Mouse (Mus musculus) cerebellum, postnatal 10 days (tissue): ENCODE measurements around the gene Spata6.
A peak's percentile ranks its signal among the peaks of the same experiment; 100 is the strongest.

Source experiments
- DNase-seq, 2 experiments: peaks; one replicate each; pipeline ENCODE4 v3.0.0; 2021; ENCODE audit warnings: mixed read lengths in 2 of 2

Spata6 gene

GRCm38 (mm10) chr4:111719776-111720661 is at the start of gene Spata6:
Gene Spata6 (plus strand): TSS chr4:111719984.
- DNase-seq = peak; percentile 80 to 85

- no peak for DNase-seq
Measured at GRCm38 (mm10) chr4:111670566-111671421, 49.0 kb upstream of the Spata6 start.

GRCm38 (mm10) chr4:111671440-111671839 is 48.3 kb upstream of the Spata6 start:
- DNase-seq = no peak

- DNase-seq = peak; percentile 20 to 48
Measured at GRCm38 (mm10) chr4:111673904-111674303, 45.9 kb upstream of the Spata6 start.

GRCm38 (mm10) chr4:111681926-111682325 is 37.9 kb upstream of the Spata6 start:
- peak in 1 of 2 experiments; percentile 12 for DNase-seq

- no peak for DNase-seq
Measured at GRCm38 (mm10) chr4:111682793-111683192, 37.0 kb upstream of the Spata6 start.

- no peak for DNase-seq
Measured at GRCm38 (mm10) chr4:111683843-111684242, 35.9 kb upstream of the Spata6 start.

- no peak for DNase-seq
Measured at GRCm38 (mm10) chr4:111685951-111686350, 33.8 kb upstream of the Spata6 start.

- peak; percentile 73 for DNase-seq
Measured at GRCm38 (mm10) chr4:111686951-111687350, 32.8 kb upstream of the Spata6 start.

GRCm38 (mm10) chr4:111687613-111688012 is 32.2 kb upstream of the Spata6 start:
- peak; percentile 87 for DNase-seq

GRCm38 (mm10) chr4:111691057-111691543 is 28.7 kb upstream of the Spata6 start:
- peak in 1 of 2 experiments; percentile 15 for DNase-seq

GRCm38 (mm10) chr4:111701381-111701780 is 18.4 kb upstream of the Spata6 start:
- DNase-seq = no peak

- DNase-seq = no peak
Measured at GRCm38 (mm10) chr4:111704126-111704525, 15.7 kb upstream of the Spata6 start.

GRCm38 (mm10) chr4:111704975-111705374 is 14.8 kb upstream of the Spata6 start:
- no peak for DNase-seq

GRCm38 (mm10) chr4:111719296-111719695 is 488 bp upstream of the Spata6 start:
- DNase-seq = no peak

- no peak for DNase-seq
Measured at GRCm38 (mm10) chr4:111720662-111721003, 849 bp downstream of the Spata6 start.

- DNase-seq = peak in 1 of 2 experiments; percentile 3
Measured at GRCm38 (mm10) chr4:111721121-111721840, 1.5 kb downstream of the Spata6 start.

GRCm38 (mm10) chr4:111737551-111737950 is 17.8 kb downstream of the Spata6 start:
- DNase-seq = no peak

GRCm38 (mm10) chr4:111780533-111780932 is 60.7 kb downstream of the Spata6 start:
- no peak for DNase-seq

GRCm38 (mm10) chr4:111799892-111800291 is 80.1 kb downstream of the Spata6 start:
- DNase-seq = no peak

GRCm38 (mm10) chr4:111803164-111803563 is 83.4 kb downstream of the Spata6 start:
- DNase-seq = no peak

GRCm38 (mm10) chr4:111817478-111817877 is 97.7 kb downstream of the Spata6 start:
- DNase-seq = no peak

GRCm38 (mm10) chr4:111838882-111839281 is 119.1 kb downstream of the Spata6 start:
- no peak for DNase-seq
